Mouse (Mus musculus) hindbrain, embryonic 15.5 days (tissue): ENCODE data around the gene 4931406C07Rik. TPM values are rescaled to one million over a fixed set of nuclear protein-coding genes. Genes with fewer than 3 reads are reported as not detected.

Experiments used
- microRNA-seq: library from miRNA; unstranded; fragments of <30 nt; microRNA quantifications from one replicate; pipeline ENCODE4, GENCODE M21; 2016
- polyA plus RNA-seq: library from polyadenylated mRNA; unstranded; fragments of >200 nt; fragmentation: Nextera tagmentation; extraction: Ambion mirVana; gene quantifications from 2 replicates; pipeline ENCODE4 v1.2.1, GENCODE M21; 2015

4931406C07Rik gene
- polyA plus RNA-seq, 1 experiment from 2014 or later = 14.5 TPM

Small RNA genes within 50 kb of the gene (microRNA-seq; reads per million reads assigned to microRNA genes)
- gene Gm49349 (not detected), gene mmu-mir-7650 (not detected)

Other genes starting within 250 kb of the 4931406C07Rik start
- gene Hephl1, start 194.3 kb downstream of the 4931406C07Rik start, polyA plus RNA-seq = not detected in 2 replicates
- 27.5 and 28.4 TPM in 2 replicates for gene Vstm5, start 67.4 kb downstream of the 4931406C07Rik start, polyA plus RNA-seq
- 32.0 and 34.0 TPM in 2 replicates for gene Med17, start 26.5 kb downstream of the 4931406C07Rik start, polyA plus RNA-seq
- gene Taf1d, start 234 bp downstream of the 4931406C07Rik start, polyA plus RNA-seq = 43.9 and 48.5 TPM in 2 replicates
- gene Cep295, start 51.3 kb upstream of the 4931406C07Rik start, polyA plus RNA-seq = 12.3 and 12.7 TPM in 2 replicates
- 1.0 and 1.1 TPM in 2 replicates for gene Smco4, start 187.0 kb upstream of the 4931406C07Rik start, polyA plus RNA-seq